Mouse (Mus musculus) kidney, embryonic 15.5 days (tissue): ENCODE data around the gene Shisal1. TPM values are rescaled to one million over a fixed set of nuclear protein-coding genes. Genes with fewer than 3 reads are reported as not detected.
A peak's percentile ranks its signal among the peaks of the same experiment; 100 is the strongest.

Experiments used
- ATAC-seq: fragments of 200-750 bp; cut with Nextera tagmentation; replicated peaks from 2 replicates; pipeline ENCODE4 v1.8.0; 2017; ENCODE audit warnings: moderate TSS enrichment; ENCODE audit not compliant: low FRiP score
- H3K27ac ChIP-seq: fragments of 300-500 bp; sonication (generic); 2 replicates; pipeline ENCODE4 v1.5.1; 2015; ENCODE audit warnings: mild to moderate bottlenecking, inconsistent platforms
- H3K27me3 ChIP-seq: fragments of 300-500 bp; sonication (generic); 2 replicates; pipeline ENCODE4 v1.6.1; 2015; ENCODE audit warnings: inconsistent platforms
- H3K36me3 ChIP-seq: fragments of 300-500 bp; sonication (generic); 2 replicates; pipeline ENCODE4 v1.6.1; 2015; ENCODE audit warnings: inconsistent platforms
- H3K4me1 ChIP-seq: fragments of 300-500 bp; sonication (generic); 2 replicates; pipeline ENCODE4 v1.6.1; 2015; ENCODE audit warnings: inconsistent platforms
- H3K4me2 ChIP-seq: fragments of 300-500 bp; sonication (generic); 2 replicates; pipeline ENCODE4 v1.6.1; 2015; ENCODE audit warnings: moderate library complexity, mild to moderate bottlenecking, inconsistent platforms
- H3K4me3 ChIP-seq: fragments of 300-500 bp; sonication (generic); replicated peaks from 2 replicates; pipeline ENCODE4 v1.5.1; 2015; ENCODE audit warnings: mild to moderate bottlenecking, inconsistent platforms
- H3K9ac ChIP-seq: fragments of 300-500 bp; sonication (generic); 2 replicates; pipeline ENCODE4 v1.6.1; 2015; ENCODE audit warnings: mild to moderate bottlenecking, inconsistent platforms
- H3K9me3 ChIP-seq: fragments of 300-500 bp; sonication (generic); replicated peaks from 2 replicates; pipeline ENCODE4 v1.6.1; 2016; ENCODE audit warnings: inconsistent platforms
- WGBS: fragments of 180-500 bp; shearing (Covaris S2); methylation state at CpG from one replicate; pipeline ENCODE4 v1.1.7; 2015; ENCODE audit warnings: mixed read lengths; 5-methylcytosine and 5-hydroxymethylcytosine counted together
- polyA plus RNA-seq: library from polyadenylated mRNA; unstranded; fragments of >200 nt; fragmentation: Nextera tagmentation; extraction: Ambion mirVana; gene quantifications from 2 replicates; pipeline ENCODE4 v1.2.1, GENCODE M21; 2015

Gene Shisal1
- polyA plus RNA-seq, 1 experiment from 2014 or later = 2.6 TPM

DNA sequence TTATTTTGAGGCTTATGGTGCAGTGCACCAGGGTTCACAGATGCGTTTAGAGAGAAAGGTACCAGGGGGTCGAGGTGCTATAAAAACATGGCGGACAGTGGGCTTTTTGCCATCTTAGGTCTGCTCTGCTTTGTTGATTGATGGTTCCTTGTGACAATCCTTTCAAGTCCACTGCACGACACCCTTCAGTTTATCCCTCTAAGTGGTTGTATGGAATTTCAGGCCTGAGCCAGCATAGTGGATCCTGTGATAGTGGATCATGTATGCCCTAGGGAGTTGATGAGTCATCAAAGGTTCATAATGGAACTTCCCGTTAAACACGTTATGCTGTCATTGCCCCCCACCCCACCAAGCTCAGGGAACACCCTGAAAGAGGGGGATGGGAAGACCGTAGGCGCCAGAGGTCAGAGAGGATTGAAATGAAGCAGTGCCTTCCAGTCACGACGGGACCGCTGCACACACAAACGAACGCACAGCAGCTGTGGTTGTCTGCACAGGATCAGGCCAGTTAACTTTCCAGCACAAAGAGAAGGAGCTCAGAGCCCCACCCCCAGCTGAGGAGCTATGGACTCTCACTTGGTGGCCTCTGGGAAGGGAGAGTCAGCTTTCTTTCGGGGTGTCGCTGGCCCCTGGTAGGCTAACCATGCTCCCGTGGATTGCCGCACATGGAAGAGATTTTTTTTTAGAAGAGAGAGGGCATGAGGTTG, 81.1 kb downstream of the Shisal1 start:
- ATAC-seq = peak; percentile 46; the same call in 1 of the 2 replicates
- 32% methylated on average over 17 of the region's 17 CpGs for WGBS
- Histone ChIP-seq H3K27ac (peak overlapping the region; percentile 19; the same call in 1 of the 2 replicates), H3K9me3 (no peaks in the 10 kb centered on the region), H3K27me3 (peaks cover 4% of the 10 kb centered on the region; the same call in 1 of the 2 replicates), H3K4me3 (no peak overlapping the region), H3K4me2 (no peak overlapping the region), H3K9ac (no peak overlapping the region), H3K36me3 (no peaks in the 10 kb centered on the region), H3K4me1 (peaks cover 13% of the 10 kb centered on the region)

DNA sequence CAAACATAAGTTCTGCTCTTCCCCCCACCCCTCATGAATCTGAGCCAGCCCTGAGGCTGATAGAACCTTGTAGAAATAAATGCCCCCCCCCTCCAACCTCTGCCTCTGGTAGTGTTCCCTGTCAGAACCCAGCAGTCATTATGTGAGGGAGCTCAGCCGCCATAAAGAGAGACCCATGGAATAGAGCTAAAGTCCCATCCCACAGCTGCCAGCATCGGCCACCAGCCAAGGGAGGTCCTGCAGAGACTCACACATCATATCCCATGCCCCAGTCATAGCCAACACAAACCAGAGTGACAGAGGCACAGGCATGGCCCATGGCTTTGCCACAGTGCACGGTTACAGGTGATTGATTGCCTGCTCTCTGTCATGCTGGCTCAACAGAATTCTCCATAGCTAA, 82.2 kb downstream of the Shisal1 start:
- WGBS = 81% methylated on average over 3 of the region's 3 CpGs
- peaks cover 17% of the 10 kb centered on the region for H3K4me1 ChIP-seq
- ATAC-seq = no peak

DNA sequence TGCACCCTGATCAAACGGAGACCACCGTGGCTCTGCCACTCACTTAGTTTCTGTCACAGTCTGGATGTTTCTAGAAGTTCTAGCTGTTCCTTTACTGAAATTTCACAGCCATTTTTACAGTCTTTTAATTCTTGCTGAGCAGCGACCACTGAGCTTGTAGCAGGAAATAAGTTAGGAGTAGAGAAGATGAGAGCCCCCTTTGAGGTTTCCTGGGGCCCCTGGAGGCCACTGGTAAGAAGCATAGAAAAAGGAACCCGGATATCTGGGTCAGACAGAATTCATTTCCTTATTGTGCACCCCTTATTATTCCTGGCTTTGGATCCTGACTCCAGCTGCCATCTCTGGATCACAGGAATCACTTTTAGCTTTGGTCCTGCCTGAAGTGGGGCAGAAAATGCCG, 91.8 kb downstream of the Shisal1 start:
- H3K36me3 ChIP-seq = no peaks in the 10 kb centered on the region
- no peak overlapping the region for H3K9ac ChIP-seq
- H3K4me1 ChIP-seq = peaks cover 25% of the 10 kb centered on the region
- 76% methylated on average over 5 of the region's 5 CpGs for WGBS
- H3K4me2 ChIP-seq = no peak overlapping the region
- H3K9me3 ChIP-seq = no peaks in the 10 kb centered on the region
- no peak for ATAC-seq
- no peak overlapping the region for H3K4me3 ChIP-seq
- H3K27me3 ChIP-seq = no peaks in the 10 kb centered on the region
- H3K27ac ChIP-seq = no peak overlapping the region

More for the DNA sequence above, 82.2 kb downstream of the Shisal1 start:
- Histone ChIP-seq H3K4me3 (no peak overlapping the region), H3K4me2 (no peak overlapping the region), H3K27ac (no peak overlapping the region), H3K9ac (no peak overlapping the region), H3K36me3 (no peaks in the 10 kb centered on the region), H3K9me3 (no peaks in the 10 kb centered on the region), H3K27me3 (peaks cover 5% of the 10 kb centered on the region; the same call in 1 of the 2 replicates)

DNA sequence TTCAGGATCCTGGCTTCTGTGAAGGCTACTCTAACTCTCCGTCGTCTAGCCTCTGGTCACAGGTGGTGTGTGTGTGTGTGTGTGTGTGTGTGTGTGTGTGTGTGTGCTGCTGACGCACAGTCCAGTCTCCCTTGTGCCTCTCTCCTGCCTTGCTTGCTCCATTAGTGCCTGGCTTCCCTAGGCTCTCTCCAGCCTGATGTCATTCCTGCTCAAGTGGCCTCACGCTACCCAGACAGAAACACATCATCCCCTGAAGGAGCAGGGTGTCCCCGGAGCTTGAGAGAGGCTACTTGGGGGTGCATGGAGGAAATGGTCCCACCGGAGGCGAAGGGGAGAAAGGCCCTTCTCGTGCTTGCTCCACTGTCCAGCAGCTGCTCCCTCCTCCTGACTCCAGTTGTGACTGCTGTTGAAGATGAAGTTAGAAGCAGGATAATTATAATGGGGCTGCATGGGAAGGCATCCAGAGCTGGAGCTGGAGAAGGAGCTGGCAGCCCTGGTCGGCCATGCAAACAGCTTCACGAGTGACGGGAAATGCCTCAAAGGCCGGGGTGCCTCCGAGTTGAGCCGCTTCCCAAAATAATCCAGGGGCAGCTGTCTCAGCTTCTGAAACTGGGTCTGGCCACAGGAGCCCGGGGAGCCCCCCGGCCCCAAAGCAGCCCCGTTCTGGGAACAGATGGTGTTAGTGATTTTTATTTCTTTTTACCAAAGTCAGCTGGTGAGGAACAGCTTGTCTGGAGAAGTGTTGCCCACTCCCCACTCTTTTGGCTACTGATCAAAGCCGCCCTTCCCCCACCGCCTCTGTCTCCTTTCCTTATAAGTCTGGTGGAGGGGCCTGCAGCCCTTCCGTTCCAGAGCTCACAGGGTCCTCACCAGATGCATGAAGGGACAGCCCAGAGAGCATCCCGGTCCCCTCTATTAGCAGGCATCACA, 94.7 kb downstream of the Shisal1 start:
- H3K36me3 ChIP-seq = no peaks in the 10 kb centered on the region
- ATAC-seq = no peak
- no peak overlapping the region for H3K9ac ChIP-seq
- H3K27me3 ChIP-seq = no peaks in the 10 kb centered on the region
- WGBS = 54% methylated on average over 21 of the region's 21 CpGs
- H3K4me3 ChIP-seq = no peak overlapping the region
- H3K4me2 ChIP-seq = no peak overlapping the region
- peaks cover 5% of the 10 kb centered on the region; the same call in 1 of the 2 replicates for H3K9me3 ChIP-seq
- peaks cover 22% of the 10 kb centered on the region for H3K4me1 ChIP-seq
- H3K27ac ChIP-seq = 0 out of 2 replicates have a peak overlapping the region, but pooled peaks have one; percentile 24

DNA sequence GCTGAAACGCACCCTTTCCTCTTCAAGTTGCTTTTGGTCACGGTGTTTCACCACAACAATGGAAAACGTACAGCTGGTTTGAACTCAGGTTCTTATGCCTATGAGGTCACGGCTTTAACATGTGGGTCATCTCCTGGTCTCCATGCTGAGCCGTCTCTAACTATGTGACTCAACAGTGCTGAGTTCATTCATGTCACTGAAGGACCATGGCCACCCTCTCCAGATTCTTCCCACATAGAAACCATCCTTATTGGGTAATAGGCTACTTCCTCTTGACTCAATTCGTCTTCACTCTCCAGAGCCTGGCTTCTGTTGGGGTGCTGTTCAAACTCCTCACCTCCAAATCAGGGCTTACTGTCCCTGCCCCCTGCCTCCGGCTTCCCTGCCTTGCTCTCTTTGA, 95.6 kb downstream of the Shisal1 start:
- H3K9me3 ChIP-seq = peaks cover 5% of the 10 kb centered on the region; the same call in 1 of the 2 replicates
- H3K36me3 ChIP-seq = no peaks in the 10 kb centered on the region
- H3K4me3 ChIP-seq = no peak overlapping the region
- no peak overlapping the region for H3K9ac ChIP-seq
- H3K4me1 ChIP-seq = peaks cover 18% of the 10 kb centered on the region
- H3K4me2 ChIP-seq = no peak overlapping the region
- H3K27me3 ChIP-seq = no peaks in the 10 kb centered on the region
- WGBS = 81% methylated on average over 7 of the region's 7 CpGs
- ATAC-seq = no peak
- H3K27ac ChIP-seq = 0 out of 2 replicates have a peak overlapping the region, but pooled peaks have one; percentile 24

DNA sequence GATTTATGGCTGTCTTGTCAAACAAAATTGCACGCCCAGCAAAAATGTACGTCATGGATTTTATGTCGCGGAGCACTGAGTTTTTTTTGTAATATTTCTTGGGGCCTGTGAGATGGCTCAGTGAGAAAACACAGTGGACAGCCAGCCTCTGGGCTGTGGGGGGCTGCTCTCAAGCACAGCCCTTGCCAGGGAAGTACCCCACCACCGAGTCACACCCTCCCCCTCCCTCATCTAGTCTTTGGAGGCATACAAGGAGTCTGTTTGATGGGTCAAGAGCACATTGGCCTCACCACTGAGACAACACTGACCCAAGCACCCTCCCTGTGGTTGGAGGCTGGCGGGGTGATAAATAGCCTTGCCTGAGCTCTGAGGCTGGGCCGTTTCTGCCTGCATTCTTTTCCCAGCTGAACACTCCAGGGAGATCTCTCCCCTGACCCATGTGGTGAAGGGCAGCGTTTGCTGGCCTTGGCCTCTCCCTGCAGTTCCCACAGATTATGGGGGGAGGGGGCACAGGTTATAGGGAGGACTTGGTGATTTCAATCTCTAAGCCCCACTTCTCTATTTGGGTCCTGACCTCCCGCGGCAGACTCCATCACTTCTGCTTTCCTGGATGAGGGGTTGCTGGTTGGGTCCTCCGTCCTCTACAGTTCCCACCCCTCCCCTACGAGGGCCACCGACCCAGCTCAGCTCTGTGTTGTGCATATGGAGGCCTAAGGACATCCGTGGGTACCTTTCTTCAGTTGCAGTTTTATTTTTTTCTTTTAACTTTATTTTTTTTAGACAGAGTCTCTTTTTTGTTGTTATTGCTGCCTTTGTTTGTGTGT, 96.8 kb downstream of the Shisal1 start:
- Histone ChIP-seq H3K4me3 (no peak overlapping the region), H3K4me1 (peaks cover 18% of the 10 kb centered on the region), H3K9me3 (peaks cover 5% of the 10 kb centered on the region; the same call in 1 of the 2 replicates), H3K4me2 (no peak overlapping the region), H3K36me3 (no peaks in the 10 kb centered on the region), H3K9ac (no peak overlapping the region), H3K27me3 (no peaks in the 10 kb centered on the region), H3K27ac (no peak overlapping the region)
- 25% methylated on average over 14 of the region's 14 CpGs for WGBS
- 0 out of 2 replicates have a peak, but pooled peaks have one; percentile 43 for ATAC-seq

DNA sequence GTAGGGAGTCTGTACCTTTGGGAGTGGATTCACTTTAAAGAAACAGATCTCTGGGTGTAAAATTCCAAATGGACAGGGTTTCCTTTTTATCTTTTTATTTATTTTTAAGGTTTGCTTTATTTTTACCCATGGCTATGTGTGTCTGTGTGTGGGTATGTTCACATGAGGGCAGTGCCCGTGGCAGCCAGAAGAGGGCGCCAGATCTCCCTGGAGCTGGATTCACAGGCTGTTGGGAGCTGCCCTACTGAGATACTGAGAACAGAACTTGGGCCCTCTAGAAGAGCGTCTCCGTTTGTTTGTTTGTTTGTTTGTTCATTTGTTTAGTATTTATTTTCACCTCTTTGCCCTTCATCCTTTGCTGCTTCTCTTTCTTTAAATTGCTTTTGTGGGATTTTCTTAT, 98.1 kb downstream of the Shisal1 start:
- no peak overlapping the region for H3K4me3 ChIP-seq
- no peaks in the 10 kb centered on the region for H3K27me3 ChIP-seq
- no peak overlapping the region for H3K9ac ChIP-seq
- no peak overlapping the region for H3K4me2 ChIP-seq
- peaks cover 18% of the 10 kb centered on the region for H3K4me1 ChIP-seq
- no peaks in the 10 kb centered on the region for H3K36me3 ChIP-seq
- H3K9me3 ChIP-seq = peaks cover 5% of the 10 kb centered on the region; the same call in 1 of the 2 replicates
- ATAC-seq = no peak
- WGBS = 94% methylated on average over 4 of the region's 4 CpGs
- H3K27ac ChIP-seq = no peak overlapping the region

DNA sequence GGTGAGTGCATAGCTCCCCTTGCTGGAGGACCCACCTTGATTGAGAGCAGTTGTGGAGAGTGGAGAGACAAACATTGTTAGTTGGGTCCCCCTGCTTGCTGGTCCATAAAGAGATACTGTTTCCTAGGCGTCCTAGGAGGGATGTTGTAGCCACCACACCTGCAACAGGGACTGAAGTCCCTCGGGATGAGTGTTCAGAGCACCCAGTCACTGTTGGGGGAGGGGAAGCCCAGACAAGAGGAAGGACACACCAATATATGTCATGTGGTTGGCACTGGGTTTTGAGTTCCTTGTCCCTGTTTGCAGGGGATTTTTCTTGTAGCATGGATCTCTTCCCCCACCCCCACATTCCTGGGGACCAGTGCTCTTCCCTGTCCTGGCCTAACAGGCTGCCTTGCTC, 106.0 kb downstream of the Shisal1 start:
- no peaks in the 10 kb centered on the region for H3K27me3 ChIP-seq
- no peaks in the 10 kb centered on the region for H3K9me3 ChIP-seq
- no peaks in the 10 kb centered on the region for H3K36me3 ChIP-seq
- no peak overlapping the region for H3K27ac ChIP-seq
- no peak overlapping the region for H3K9ac ChIP-seq
- ATAC-seq = no peak
- 42% methylated on average over 2 of the region's 2 CpGs for WGBS
- 0 out of 2 replicates have a peak, but pooled peaks cover 4% of the 10 kb centered on the region for H3K4me1 ChIP-seq
- no peak overlapping the region for H3K4me2 ChIP-seq
- H3K4me3 ChIP-seq = no peak overlapping the region

DNA sequence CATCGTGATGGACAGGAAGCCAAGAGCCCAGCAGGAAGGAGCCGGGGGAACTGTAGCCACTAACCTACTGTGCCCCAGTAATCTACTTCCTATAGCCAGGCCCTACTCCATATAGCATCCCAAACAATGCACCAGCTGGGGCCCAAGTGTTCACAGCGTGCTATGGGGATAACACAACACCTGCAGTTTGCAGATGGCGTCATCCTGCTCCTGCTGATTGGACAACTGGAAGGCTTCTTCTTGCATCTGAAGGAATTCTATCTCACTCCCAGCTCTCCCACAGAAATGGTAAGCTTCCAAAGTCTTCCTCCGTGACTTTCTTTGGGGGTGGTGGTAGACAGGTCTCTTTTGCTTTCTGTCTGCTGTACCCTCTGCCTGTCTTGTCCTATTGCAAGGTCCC, 109.3 kb downstream of the Shisal1 start:
- no peaks in the 10 kb centered on the region for H3K9me3 ChIP-seq
- H3K27me3 ChIP-seq = no peaks in the 10 kb centered on the region
- no peak overlapping the region for H3K9ac ChIP-seq
- ATAC-seq = no peak
- H3K4me1 ChIP-seq = 0 out of 2 replicates have a peak, but pooled peaks cover 4% of the 10 kb centered on the region
- no peak overlapping the region for H3K4me2 ChIP-seq
- no peaks in the 10 kb centered on the region for H3K36me3 ChIP-seq
- no peak overlapping the region for H3K27ac ChIP-seq
- 78% methylated on average over 5 of the region's 5 CpGs for WGBS
- H3K4me3 ChIP-seq = no peak overlapping the region

DNA sequence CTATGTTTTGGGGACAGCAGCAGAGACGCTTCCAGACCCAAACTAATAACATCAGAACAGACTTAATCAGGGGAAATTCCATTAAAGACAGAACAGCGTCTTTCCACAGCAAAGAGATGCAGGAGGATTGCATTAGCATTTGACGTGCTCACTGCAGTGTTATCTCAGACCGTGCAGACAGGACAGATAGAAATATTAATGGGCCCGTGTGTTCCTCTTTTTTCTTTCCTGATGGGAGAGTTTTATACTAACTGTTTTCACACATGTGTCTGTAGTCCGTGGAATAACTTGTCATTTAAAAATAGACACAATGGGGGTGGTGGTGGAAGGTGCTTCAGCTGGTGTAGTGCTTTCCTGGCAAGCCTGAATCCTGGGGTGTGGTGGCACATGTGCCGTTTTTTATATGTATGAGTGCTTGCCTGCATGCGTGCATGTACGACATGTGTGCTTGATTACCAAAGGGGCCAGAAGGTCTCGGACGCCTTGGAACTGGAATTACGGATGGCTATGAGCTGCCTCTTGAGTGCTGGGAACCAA, 110.5 kb downstream of the Shisal1 start:
- Histone ChIP-seq H3K9ac (no peak overlapping the region), H3K4me1 (0 out of 2 replicates have a peak, but pooled peaks cover 4% of the 10 kb centered on the region), H3K27ac (no peak overlapping the region), H3K36me3 (no peaks in the 10 kb centered on the region), H3K27me3 (no peaks in the 10 kb centered on the region), H3K4me3 (no peak overlapping the region), H3K4me2 (no peak overlapping the region), H3K9me3 (no peaks in the 10 kb centered on the region)
- WGBS = 67% methylated on average over 12 of the region's 12 CpGs
- no peak for ATAC-seq

DNA sequence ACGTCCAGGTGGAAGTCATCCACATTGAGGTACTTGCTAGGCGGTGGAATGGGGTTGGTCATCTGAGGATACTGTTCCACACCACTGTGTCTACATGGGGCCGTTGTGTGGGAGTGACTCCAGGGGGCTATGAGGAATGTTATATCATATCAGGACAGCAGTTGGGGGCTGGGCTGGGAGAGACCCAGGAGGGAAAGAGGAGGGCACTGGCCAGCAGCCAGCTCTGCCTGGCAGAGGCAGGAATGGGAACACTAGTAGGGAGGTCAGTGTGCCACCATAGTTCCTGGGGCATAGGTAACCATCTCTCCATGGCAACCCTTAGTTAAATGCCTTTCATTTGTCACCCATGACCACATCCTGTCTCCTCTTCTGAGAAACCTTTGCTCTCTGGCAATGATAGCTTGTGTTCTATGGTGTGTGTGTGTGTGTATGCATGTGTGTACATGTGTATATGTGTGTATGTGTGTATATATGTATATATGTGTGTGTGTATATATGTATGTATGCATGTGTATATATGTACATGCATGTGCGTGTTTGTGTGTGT, 115.8 kb downstream of the Shisal1 start:
- no peak; the same call in 1 of the 2 replicates for ATAC-seq
- Histone ChIP-seq H3K9ac (no peak overlapping the region), H3K9me3 (no peaks in the 10 kb centered on the region), H3K4me1 (peaks cover 22% of the 10 kb centered on the region), H3K4me3 (no peak overlapping the region), H3K36me3 (no peaks in the 10 kb centered on the region), H3K4me2 (no peak overlapping the region), H3K27me3 (no peaks in the 10 kb centered on the region), H3K27ac (no peak overlapping the region)
- WGBS = 54% methylated on average over 4 of the region's 4 CpGs
